Mouse (Mus musculus) midbrain, postnatal 0 days (tissue): Measurements from ENCODE around the gene Ddt. TPM values are rescaled to one million over a fixed set of nuclear protein-coding genes. Genes with fewer than 3 reads are reported as not detected.
"Not testable (repeated sequence)": the region's sequence is repeated elsewhere in the genome, so short reads cannot be mapped to it uniquely, and the experiment has no call there.

Experiments
- ATAC-seq: fragments of 200-750 bp; cut with Nextera tagmentation; 2 replicates; pipeline ENCODE4 v1.8.0; 2017; ENCODE audit warnings: moderate number of reproducible peaks, mild to moderate bottlenecking, moderate TSS enrichment, moderate library complexity; ENCODE audit not compliant: low FRiP score
- DNase-seq: peaks from one replicate; pipeline ENCODE4 v3.0.0-alpha.2; 2015; ENCODE audit warnings: low spot score
- H3K27ac ChIP-seq: fragments of 300-500 bp; sonication (generic); 2 replicates; pipeline ENCODE4 v1.5.1; 2014; ENCODE audit warnings: low read depth, mild to moderate bottlenecking, low read length, mixed read lengths
- H3K27me3 ChIP-seq: fragments of 300-500 bp; sonication (generic); 2 replicates; pipeline ENCODE4 v1.6.1; 2014; ENCODE audit warnings: low read length, control low read depth, mixed read lengths; ENCODE audit not compliant: insufficient read depth
- H3K36me3 ChIP-seq: fragments of 300-500 bp; sonication (generic); 2 replicates; pipeline ENCODE4 v1.6.1; 2014; ENCODE audit warnings: low read length, control low read depth, mixed read lengths; ENCODE audit not compliant: insufficient read depth
- H3K4me1 ChIP-seq: fragments of 300-500 bp; sonication (generic); 2 replicates; pipeline ENCODE4 v1.6.1; 2014; ENCODE audit warnings: mild to moderate bottlenecking, control low read depth, antibody characterized with exemption, low read length, mixed read lengths; ENCODE audit not compliant: insufficient read depth
- H3K4me2 ChIP-seq: fragments of 300-500 bp; sonication (generic); 2 replicates; pipeline ENCODE4 v1.6.1; 2014; ENCODE audit warnings: low read depth, mild to moderate bottlenecking, low read length, mixed read lengths; ENCODE audit not compliant: poor library complexity, severe bottlenecking
- H3K4me3 ChIP-seq: fragments of 300-500 bp; sonication (generic); 2 replicates; pipeline ENCODE4 v1.5.1; 2014; ENCODE audit warnings: low read depth, mild to moderate bottlenecking, low read length, moderate library complexity
- H3K9ac ChIP-seq: fragments of 300-500 bp; sonication (generic); replicated peaks from 2 replicates; pipeline ENCODE4 v1.6.1; 2014; ENCODE audit warnings: mild to moderate bottlenecking, low read length, moderate library complexity, mixed read lengths; ENCODE audit not compliant: poor library complexity, severe bottlenecking
- H3K9me3 ChIP-seq: fragments of 300-500 bp; sonication (generic); 2 replicates; pipeline ENCODE4 v1.6.1; 2016; ENCODE audit warnings: low read length, control low read depth
- CTCF ChIP-seq: IDR thresholded peaks from 2 replicates; pipeline ENCODE4 v1.5.1; 2016; ENCODE audit warnings: antibody characterized with exemption, mild to moderate bottlenecking
- WGBS: fragments of 180-500 bp; shearing (Covaris S2); extraction: QIAGEN DNeasy Blood & Tissue Kit; methylation state at CpG from one replicate; pipeline ENCODE4 v1.1.7; 2014; 5-methylcytosine and 5-hydroxymethylcytosine counted together
- polyA plus RNA-seq: library from polyadenylated mRNA; unstranded; fragments of >200 nt; fragmentation: Nextera tagmentation; extraction: Ambion mirVana; gene quantifications from 2 replicates; pipeline ENCODE4 v1.2.1, GENCODE M21; 2015
- total RNA-seq: library from RNA; depleted of rRNA; stranded (reverse); fragments of >200 nt; gene quantifications from 2 replicates; pipeline ENCODE4 v1.2.3, GENCODE M21; 2014

Gene Ddt
- total and polyA plus RNA-seq, 2 experiments from 2014 or later: 72.9 to 92.9 TPM

DNA sequence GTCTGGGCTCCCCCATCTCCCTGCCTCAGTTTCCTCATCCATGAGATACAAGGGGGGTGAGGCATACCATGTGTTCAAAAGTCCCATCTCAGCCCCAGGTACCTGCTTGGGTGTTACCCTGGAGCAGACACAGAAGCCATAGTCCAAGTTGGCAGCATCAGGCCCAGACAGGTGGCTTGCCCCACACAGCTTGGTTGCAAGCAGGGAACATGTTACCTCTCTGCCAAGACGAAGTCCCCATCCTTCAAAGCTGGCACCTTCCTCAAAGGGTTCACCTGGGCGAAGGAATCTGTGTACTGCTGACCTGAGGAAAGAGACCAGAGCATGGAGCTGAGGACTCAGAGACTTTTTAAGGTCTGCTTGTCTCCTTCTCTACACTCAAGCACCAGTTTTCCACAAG, 4.7 kb upstream of the Ddt start:
- Histone ChIP-seq H3K27me3 (peaks cover 36% of the 10 kb centered on the region), H3K9ac (no peak overlapping the region), H3K4me3 (no peak overlapping the region), H3K4me2 (no peak overlapping the region), H3K36me3 (no peaks in the 10 kb centered on the region), H3K4me1 (no peaks in the 10 kb centered on the region), H3K27ac (no peak overlapping the region), H3K9me3 (no peaks in the 10 kb centered on the region)
- 84% methylated on average over 2 of the region's 2 CpGs for WGBS
- no peak for TF ChIP-seq CTCF
- DNase-seq (no peak), ATAC-seq (no peak)

DNA sequence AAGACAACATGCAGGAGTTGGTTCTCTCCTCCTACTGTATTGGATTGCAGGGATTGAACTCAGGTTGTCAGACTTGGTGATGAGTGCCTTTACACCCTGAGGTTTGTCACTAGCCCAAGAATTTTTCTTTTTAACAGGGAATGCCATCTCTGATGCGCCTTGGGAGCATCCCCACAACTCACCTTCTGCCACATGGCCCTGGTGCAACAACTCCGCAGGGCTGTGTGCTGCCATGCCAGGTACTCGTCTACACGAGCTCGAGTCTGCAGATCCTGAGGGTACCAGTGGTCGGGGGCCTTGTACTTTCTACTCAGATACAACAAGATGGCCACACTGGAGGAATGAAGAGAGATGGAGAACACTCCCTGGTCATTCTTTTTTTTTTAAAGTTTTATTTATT, 3.3 kb upstream of the Ddt start:
- H3K36me3 ChIP-seq: no peaks in the 10 kb centered on the region
- H3K9me3 ChIP-seq: no peaks in the 10 kb centered on the region
- no peak overlapping the region for H3K4me2 ChIP-seq
- H3K27me3 ChIP-seq: peaks cover 31% of the 10 kb centered on the region
- ATAC-seq: no peak
- H3K27ac ChIP-seq: no peak overlapping the region
- TF ChIP-seq CTCF: no peak
- DNase-seq: no peak
- H3K4me3 ChIP-seq: no peak overlapping the region
- 86% methylated on average over 6 of the region's 6 CpGs for WGBS
- H3K9ac ChIP-seq: no peak overlapping the region
- H3K4me1 ChIP-seq: no peaks in the 10 kb centered on the region

DNA sequence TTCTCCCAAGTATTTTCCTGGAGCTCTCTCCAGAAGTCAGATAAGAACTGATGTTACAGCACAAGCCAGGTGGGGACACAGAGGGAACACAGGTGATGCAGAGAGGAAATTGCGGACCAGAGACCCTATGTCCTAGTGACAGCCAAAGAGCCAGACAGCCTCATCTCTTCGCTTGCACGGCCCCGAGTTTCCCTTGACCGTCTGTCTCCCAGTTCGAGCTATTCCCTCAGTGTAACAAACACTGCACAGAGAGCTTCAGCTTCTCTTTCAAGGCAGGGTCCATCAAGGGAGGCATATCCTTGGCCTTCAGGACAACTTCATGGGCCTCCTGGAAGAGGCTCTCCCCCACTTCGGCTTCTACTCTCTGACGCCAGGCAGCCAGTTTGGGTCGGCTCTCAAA, 1.4 kb upstream of the Ddt start:
- Histone ChIP-seq H3K4me1 (no peaks in the 10 kb centered on the region), H3K27ac (no peak overlapping the region), H3K9me3 (no peaks in the 10 kb centered on the region), H3K4me3 (no peak overlapping the region), H3K36me3 (no peaks in the 10 kb centered on the region), H3K4me2 (no peak overlapping the region), H3K27me3 (peaks cover 13% of the 10 kb centered on the region; the same call in 1 of the 2 replicates), H3K9ac (no peak overlapping the region)
- no peak for DNase-seq
- TF ChIP-seq CTCF: no peak
- 92% methylated on average over 9 of the region's 9 CpGs for WGBS
- ATAC-seq: no peak

DNA sequence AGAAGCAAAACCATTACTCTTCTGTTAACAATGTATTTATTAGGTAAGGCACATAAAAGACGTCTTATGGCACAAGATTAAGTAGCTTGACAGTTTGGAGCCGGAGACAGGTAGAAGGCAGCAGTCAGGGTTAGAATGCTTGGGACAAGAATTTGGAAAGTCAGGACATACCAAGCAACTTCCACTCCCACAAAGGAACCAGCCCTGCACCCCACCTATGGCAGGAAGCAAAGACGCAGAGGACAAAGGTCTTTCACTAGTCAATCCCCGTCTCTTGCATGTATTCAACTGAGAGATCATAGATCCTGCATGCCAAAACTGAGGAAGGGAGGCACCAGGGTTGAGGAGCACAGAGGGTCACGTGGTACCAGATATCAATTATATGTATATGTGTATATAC, 888 bp upstream of the Ddt start:
- H3K9me3 ChIP-seq: no peaks in the 10 kb centered on the region
- ATAC-seq (no peak), DNase-seq (no peak)
- WGBS: 92% methylated on average over 5 of the region's 5 CpGs
- no peak overlapping the region for H3K9ac ChIP-seq
- no peak overlapping the region for H3K27ac ChIP-seq
- peaks cover 9% of the 10 kb centered on the region; the same call in 1 of the 2 replicates for H3K27me3 ChIP-seq
- H3K4me3 ChIP-seq: no peak overlapping the region
- H3K36me3 ChIP-seq: no peaks in the 10 kb centered on the region
- no peak for TF ChIP-seq CTCF
- no peak overlapping the region for H3K4me2 ChIP-seq
- H3K4me1 ChIP-seq: no peaks in the 10 kb centered on the region

DNA sequence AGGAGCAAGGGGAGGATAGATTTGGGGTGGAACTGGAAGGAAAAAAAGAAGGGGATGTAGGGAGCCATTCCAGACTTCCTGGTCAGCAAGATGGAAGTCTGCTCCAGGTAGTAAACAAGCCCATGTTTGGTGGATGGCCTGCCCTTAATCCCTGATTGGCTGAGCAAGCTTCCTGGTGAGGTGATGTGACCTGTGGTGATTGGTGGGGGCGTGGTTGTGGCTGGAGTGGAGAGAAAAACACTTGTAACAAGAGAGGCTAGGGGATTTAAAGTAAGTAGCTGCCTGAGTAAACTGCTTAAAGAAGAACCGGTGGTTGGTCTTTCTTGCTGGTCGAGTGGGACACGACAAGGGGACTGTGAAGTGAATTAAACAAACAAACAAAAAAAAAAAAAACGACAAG, 5.5 kb downstream of the Ddt start:
- ATAC-seq, DNase-seq, H3K4me2 ChIP-seq, H3K27ac ChIP-seq, H3K4me3 ChIP-seq, H3K9ac ChIP-seq, H3K27me3 ChIP-seq, H3K4me1 ChIP-seq, H3K36me3 ChIP-seq, H3K9me3 ChIP-seq: not testable (repeated sequence)
- 34% methylated on average over 5 of the region's 5 CpGs for WGBS

DNA sequence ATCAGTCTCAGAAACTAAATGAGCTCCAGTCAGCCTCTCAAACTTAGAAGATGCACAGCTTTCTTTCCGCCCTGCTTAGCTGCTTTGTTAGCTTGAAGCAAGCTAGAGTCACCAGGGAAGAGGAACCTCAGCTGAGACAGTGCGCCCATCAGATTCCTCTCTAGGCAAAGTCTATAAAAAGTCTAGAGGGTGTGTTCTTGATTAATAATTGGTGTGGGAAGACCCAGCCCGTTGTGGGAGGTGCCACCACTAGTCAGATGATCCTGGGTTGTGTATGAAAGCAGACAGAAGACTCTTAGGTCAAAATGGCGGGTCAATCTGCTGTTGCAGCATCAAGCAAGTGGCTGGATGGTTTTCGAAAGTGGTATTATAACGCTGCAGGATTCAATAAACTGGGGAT, 6.4 kb downstream of the Ddt start:
- ATAC-seq (no peak), DNase-seq (no peak)
- Histone ChIP-seq H3K4me3 (no peak overlapping the region), H3K4me1 (no peaks in the 10 kb centered on the region), H3K27me3 (no peaks in the 10 kb centered on the region), H3K27ac (no peak overlapping the region), H3K9me3 (no peaks in the 10 kb centered on the region), H3K4me2 (no peak overlapping the region), H3K9ac (no peak overlapping the region), H3K36me3 (no peaks in the 10 kb centered on the region)
- WGBS: 91% methylated on average over 6 of the region's 6 CpGs
- TF ChIP-seq CTCF: no peak
